19 mouse cellular contexts compared by ENCODE assay signal in the genomic region with DNA sequence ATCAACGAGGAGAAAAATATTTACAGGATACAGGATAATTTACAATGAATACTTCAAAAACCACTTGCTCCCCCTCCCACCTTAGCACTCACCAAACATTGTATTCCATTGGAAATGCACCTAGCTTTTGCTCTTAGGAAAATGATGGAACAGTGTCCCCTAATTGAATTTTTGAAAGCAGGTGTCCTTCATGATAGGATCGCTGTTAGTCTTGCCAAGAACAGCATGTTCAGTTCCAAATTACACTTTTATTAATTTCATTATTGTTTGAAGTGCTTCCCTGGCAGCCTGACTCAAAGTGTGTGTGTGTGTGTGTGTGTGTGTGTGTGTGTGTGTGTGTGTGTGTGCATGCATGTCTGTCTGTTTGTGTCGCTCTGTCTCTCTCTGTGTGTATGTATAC.
A peak's percentile ranks its signal among the peaks of the same experiment; 100 is the strongest.
DNase-seq lines count a peak whose midpoint lies in the region; ATAC-seq lines count a peak whose summit lies in the region.
"Had no signal": no experiment of that assay in that cellular context is flagged by ENCODE, and none has a peak within 500 bp of the region (broad histone marks: within the 10 kb centered on the region; RNA-seq: fewer than 3 reads in every experiment).

No protein-coding gene starts in this region.

- H3K9me3 ChIP-seq in hindbrain, embryonic 14.5 days (ENCODE audit: control insufficient read depth, low read length), result no peaks in the 10 kb centered on the region
- H3K9me3 ChIP-seq in midbrain, embryonic 14.5 days (ENCODE audit: control insufficient read depth, low read length), result no peaks in the 10 kb centered on the region
- H3K9me3 ChIP-seq: embryonic facial prominence, embryonic 15.5 days had no signal

- peak overlapping the region; percentile 69 for H3K27ac ChIP-seq in hindbrain, embryonic 14.5 days
- peak overlapping the region; percentile 82 for H3K27ac ChIP-seq in midbrain, embryonic 14.5 days (replicated peaks; ENCODE audit: low read depth, low read length)
- H3K27ac ChIP-seq: embryonic facial prominence, embryonic 15.5 days; heart, adult 2 months had no signal

- peak; percentile 15 for DNase-seq in retina, postnatal 1 day
- DNase-seq in retina, embryonic 14.5 days (ENCODE audit: low spot score), result no peak
- DNase-seq in hindbrain, embryonic 14.5 days (ENCODE audit: low spot score), result peak; percentile 32
- peak; percentile 46 for DNase-seq in midbrain, embryonic 14.5 days
- DNase-seq in heart, adult 9 months (ENCODE audit: low spot score in 2 of 2), result no peak
- DNase-seq in kidney, postnatal 4 days, result no peak
- no peak for DNase-seq in layer of hippocampus, adult 9-11 months
- DNase-seq: adrenal gland, postnatal 36 days; cerebellum, adult 8-10 months; heart, adult 2 months; kidney, adult 8-10 months; kidney, postnatal 25 days; layer of hippocampus, postnatal 36 days; left cerebral cortex, postnatal 4 days; lung, adult 2 months; lung, postnatal 4 days; right cerebral cortex, adult 18-20 months; thymus, adult 18-20 months had no signal

- ATAC-seq in hindbrain, embryonic 14.5 days (ENCODE audit: low FRiP score), result peak; percentile 47; the same call in 1 of the 2 replicates
- no peak for ATAC-seq in midbrain, embryonic 14.5 days (ENCODE audit: low FRiP score, low TSS enrichment)

- H3K9ac ChIP-seq in hindbrain, embryonic 14.5 days, result no peak overlapping the region; the same call in 1 of the 2 replicates
- H3K9ac ChIP-seq in midbrain, embryonic 14.5 days (replicated peaks; ENCODE audit: low read length), result no peak overlapping the region
- H3K9ac ChIP-seq: embryonic facial prominence, embryonic 15.5 days had no signal

- no peaks in the 10 kb centered on the region for H3K36me3 ChIP-seq in hindbrain, embryonic 14.5 days (replicated peaks; ENCODE audit: control insufficient read depth, insufficient read depth)
- no peaks in the 10 kb centered on the region for H3K36me3 ChIP-seq in midbrain, embryonic 14.5 days (ENCODE audit: control insufficient read depth, insufficient read depth, low read length)
- H3K36me3 ChIP-seq: embryonic facial prominence, embryonic 15.5 days had no signal

- H3K4me1 ChIP-seq in hindbrain, embryonic 14.5 days (replicated peaks; ENCODE audit: control insufficient read depth, insufficient read depth, low read length), result peaks cover 10% of the 10 kb centered on the region; the same call in 1 of the 2 replicates
- peaks cover 10% of the 10 kb centered on the region for H3K4me1 ChIP-seq in midbrain, embryonic 14.5 days (ENCODE audit: control insufficient read depth, insufficient read depth, low read length)
- H3K4me1 ChIP-seq: embryonic facial prominence, embryonic 15.5 days had no signal

- H3K27me3 ChIP-seq in hindbrain, embryonic 14.5 days (ENCODE audit: control insufficient read depth, insufficient read depth, low read length), result no peaks in the 10 kb centered on the region
- no peaks in the 10 kb centered on the region for H3K27me3 ChIP-seq in midbrain, embryonic 14.5 days (ENCODE audit: control insufficient read depth, insufficient read depth, low read length)
- H3K27me3 ChIP-seq: embryonic facial prominence, embryonic 15.5 days had no signal

- peak overlapping the region; percentile 61 for H3K4me2 ChIP-seq in hindbrain, embryonic 14.5 days (replicated peaks)
- H3K4me2 ChIP-seq in midbrain, embryonic 14.5 days (ENCODE audit: low read length), result no peak overlapping the region

- 48% methylated on average over 3 of the region's 3 CpGs for WGBS in hindbrain, embryonic 14.5 days
- 49% methylated on average over 3 of the region's 3 CpGs for WGBS in midbrain, embryonic 14.5 days

- H3K4me3 ChIP-seq in hindbrain, embryonic 14.5 days (replicated peaks; ENCODE audit: low read length), result no peak overlapping the region
- H3K4me3 ChIP-seq in midbrain, embryonic 14.5 days (replicated peaks; ENCODE audit: low read depth, low read length), result no peak overlapping the region
- H3K4me3 ChIP-seq: embryonic facial prominence, embryonic 15.5 days; heart, adult 2 months had no signal

Comparison
In these comparisons a context has a peak if more than half of its experiments do, and no peak if none do; other contexts are left out.
1. DNase-seq: peak in retina, postnatal 1 day (single experiment), hindbrain, embryonic 14.5 days (single experiment) and midbrain, embryonic 14.5 days (single experiment); none in retina, embryonic 14.5 days (single experiment), heart, adult 9 months (0 of 2), kidney, postnatal 4 days (0 of 2) and layer of hippocampus, adult 9-11 months (single experiment).